18 mouse cellular contexts compared by ENCODE assay signal in genomic region chr1:172056251-172056650, GRCm38 (mm10). TPM values are rescaled to one million over a fixed set of nuclear protein-coding genes. Genes with fewer than 3 reads are reported as not detected.
DNase-seq lines count a peak whose midpoint lies in the region; ATAC-seq and TF ChIP-seq lines count a peak whose summit lies in the region.
"Had no signal": no experiment of that assay in that cellular context is flagged by ENCODE, and none has a peak within 500 bp of the region (broad histone marks: within the 10 kb centered on the region; RNA-seq: fewer than 3 reads in every experiment).

No protein-coding gene starts in this region.

- no peak overlapping the region for H3K9ac ChIP-seq in forebrain, postnatal 0 days
- H3K9ac ChIP-seq in forebrain, embryonic 16.5 days (replicated peaks; ENCODE audit: low read depth, low read length) = no peak overlapping the region; the same call in 1 of the 2 replicates
- peak overlapping the region; percentile 29 for H3K9ac ChIP-seq in midbrain, embryonic 13.5 days (replicated peaks)
- H3K9ac ChIP-seq: limb, embryonic 15.5 days had no signal

- H3K4me2 ChIP-seq in forebrain, postnatal 0 days (ENCODE audit: low read depth) = no peak overlapping the region
- H3K4me2 ChIP-seq in forebrain, embryonic 16.5 days (ENCODE audit: low read length) = peak overlapping the region; percentile 35
- H3K4me2 ChIP-seq in midbrain, embryonic 13.5 days (replicated peaks) = peak overlapping the region; percentile 81
- H3K4me2 ChIP-seq: limb, embryonic 15.5 days had no signal

- H3K27ac ChIP-seq in forebrain, embryonic 10.5 days = 0 out of 2 replicates have a peak overlapping the region, but pooled peaks have one; percentile 21
- H3K27ac ChIP-seq in forebrain, postnatal 0 days (ENCODE audit: low read depth, low read length) = no peak overlapping the region
- no peak overlapping the region for H3K27ac ChIP-seq in forebrain, embryonic 16.5 days (ENCODE audit: low read length)
- H3K27ac ChIP-seq in midbrain, embryonic 13.5 days = no peak overlapping the region
- H3K27ac ChIP-seq: limb, embryonic 15.5 days had no signal

- peaks cover 46% of the 10 kb centered on the region for H3K4me1 ChIP-seq in forebrain, embryonic 10.5 days
- H3K4me1 ChIP-seq in forebrain, postnatal 0 days (ENCODE audit: insufficient read depth) = peaks cover 3% of the 10 kb centered on the region; the same call in 1 of the 2 replicates
- peaks cover 36% of the 10 kb centered on the region for H3K4me1 ChIP-seq in forebrain, embryonic 16.5 days (replicated peaks; ENCODE audit: control insufficient read depth, insufficient read depth, low read length)
- H3K4me1 ChIP-seq in midbrain, embryonic 13.5 days (replicated peaks) = peaks cover 78% of the 10 kb centered on the region

- H3K4me3 ChIP-seq in forebrain, embryonic 10.5 days = peak overlapping the region; percentile 54
- no peak overlapping the region for H3K4me3 ChIP-seq in forebrain, postnatal 0 days (ENCODE audit: low read depth, low read length)
- H3K4me3 ChIP-seq in forebrain, embryonic 16.5 days (replicated peaks; ENCODE audit: low read length) = peak overlapping the region; percentile 23; the same call in 1 of the 2 replicates
- H3K4me3 ChIP-seq in midbrain, embryonic 13.5 days (replicated peaks) = peak overlapping the region; percentile 49
- H3K4me3 ChIP-seq: limb, embryonic 15.5 days had no signal

- no peak for ATAC-seq in forebrain, postnatal 0 days
- no peak for ATAC-seq in forebrain, embryonic 16.5 days
- no peak for ATAC-seq in midbrain, embryonic 13.5 days
- ATAC-seq in megakaryocyte progenitor cell, adult 5-6 weeks (replicated peaks; ENCODE audit: poor library complexity) = no peak

- H3K36me3 ChIP-seq in forebrain, embryonic 10.5 days (replicated peaks) = no peaks in the 10 kb centered on the region
- H3K36me3 ChIP-seq in forebrain, postnatal 0 days (ENCODE audit: insufficient read depth) = no peaks in the 10 kb centered on the region
- H3K36me3 ChIP-seq in forebrain, embryonic 16.5 days (ENCODE audit: control insufficient read depth, insufficient read depth) = no peaks in the 10 kb centered on the region
- no peaks in the 10 kb centered on the region for H3K36me3 ChIP-seq in midbrain, embryonic 13.5 days
- H3K36me3 ChIP-seq: limb, embryonic 15.5 days had no signal

- TF ChIP-seq CTCF in forebrain, postnatal 0 days (IDR thresholded peaks at IDR 0.05; ENCODE audit: low read depth) = no peak

- peaks cover 72% of the 10 kb centered on the region for H3K27me3 ChIP-seq in forebrain, embryonic 10.5 days (ENCODE audit: poor library complexity, severe bottlenecking)
- no peaks in the 10 kb centered on the region for H3K27me3 ChIP-seq in forebrain, postnatal 0 days (ENCODE audit: insufficient read depth, low read length)
- H3K27me3 ChIP-seq in forebrain, embryonic 16.5 days (replicated peaks; ENCODE audit: control insufficient read depth, insufficient read depth, low read length) = no peaks in the 10 kb centered on the region
- H3K27me3 ChIP-seq in midbrain, embryonic 13.5 days = peaks cover 12% of the 10 kb centered on the region; the same call in 1 of the 2 replicates

- no peak for DNase-seq in forebrain, embryonic 10.5 days (ENCODE audit: extremely low spot score, low spot score)
- DNase-seq in forebrain, postnatal 0 days = no peak
- DNase-seq in brain, adult 2 months (ENCODE audit: low read depth, low spot score) = peak; percentile 70
- no peak for DNase-seq in urinary bladder, postnatal 4 days (ENCODE audit: low spot score in 2 of 2)
- no peak for DNase-seq in gastrocnemius, postnatal 4 days (ENCODE audit: low spot score in 2 of 2)
- DNase-seq: adrenal gland, postnatal 10 days; cerebellum, adult 11-12 months; gastrocnemius, postnatal 36 days; kidney, postnatal 14 days; retina, postnatal 1 day; thymus, adult 18-20 months had no signal

- WGBS in forebrain, embryonic 10.5 days = 88% methylated on average over 4 of the region's 4 CpGs
- 55% methylated on average over 4 of the region's 4 CpGs for WGBS in forebrain, postnatal 0 days
- WGBS in forebrain, embryonic 16.5 days = 55% methylated on average over 4 of the region's 4 CpGs
- 67% methylated on average over 4 of the region's 4 CpGs for WGBS in midbrain, embryonic 13.5 days

- H3K9me3 ChIP-seq in forebrain, embryonic 10.5 days = no peaks in the 10 kb centered on the region
- no peaks in the 10 kb centered on the region for H3K9me3 ChIP-seq in forebrain, postnatal 0 days (ENCODE audit: low read length)
- no peaks in the 10 kb centered on the region for H3K9me3 ChIP-seq in forebrain, embryonic 16.5 days (ENCODE audit: control insufficient read depth, low read length)
- no peaks in the 10 kb centered on the region for H3K9me3 ChIP-seq in midbrain, embryonic 13.5 days
- H3K9me3 ChIP-seq: limb, embryonic 15.5 days had no signal

RNA-seq across cellular contexts. Expression of gene Nhlh1, which starts 1.1 kb away (rescaled TPM):
- polyA plus RNA-seq in forebrain, embryonic 10.5 days (2016; fragmentation: Nextera tagmentation; extraction: Ambion mirVana) = 1.6 and 2.7 TPM in 2 replicates
- 0.95 and 1.0 TPM in 2 replicates for total RNA-seq in forebrain, postnatal 0 days (2014; rRNA removed)
- 0.20 and 0.47 TPM in 2 replicates for polyA plus RNA-seq in forebrain, postnatal 0 days (2015; fragmentation: Nextera tagmentation; extraction: Ambion mirVana)
- polyA plus RNA-seq in forebrain, embryonic 16.5 days (2015; fragmentation: Nextera tagmentation; extraction: Ambion mirVana) = 2.0 TPM in 2 replicates
- polyA plus RNA-seq in midbrain, embryonic 13.5 days (2015; fragmentation: Nextera tagmentation; extraction: Ambion mirVana) = 7.7 and 8.9 TPM in 2 replicates
- not detected in 2 replicates for total RNA-seq in megakaryocyte progenitor cell, adult 5-6 weeks (2015)
- not detected in 2 replicates for total RNA-seq in megakaryocyte progenitor cell, adult 5-6 weeks (2017)
- not detected for total RNA-seq in gastrocnemius, postnatal 4 days (2021)
- total RNA-seq: gastrocnemius, postnatal 36 days had no signal
- polyA plus RNA-seq: heart, embryonic 14.5 days; intestine, embryonic 14.5 days; lung, embryonic 16.5 days had no signal

RNA-seq across cellular contexts. Expression of gene Copa, which starts 26.1 kb away (rescaled TPM):
- 176 TPM in 2 replicates for polyA plus RNA-seq in forebrain, embryonic 10.5 days (2016; fragmentation: Nextera tagmentation; extraction: Ambion mirVana)
- 199 and 241 TPM in 2 replicates for total RNA-seq in forebrain, postnatal 0 days (2014; rRNA removed)
- polyA plus RNA-seq in forebrain, postnatal 0 days (2015; fragmentation: Nextera tagmentation; extraction: Ambion mirVana) = 127 and 151 TPM in 2 replicates
- polyA plus RNA-seq in forebrain, embryonic 16.5 days (2015; fragmentation: Nextera tagmentation; extraction: Ambion mirVana) = 235 and 242 TPM in 2 replicates
- polyA plus RNA-seq in midbrain, embryonic 13.5 days (2015; fragmentation: Nextera tagmentation; extraction: Ambion mirVana) = 190 and 202 TPM in 2 replicates
- 146 and 159 TPM in 2 replicates for total RNA-seq in megakaryocyte progenitor cell, adult 5-6 weeks (2015)
- total RNA-seq in megakaryocyte progenitor cell, adult 5-6 weeks (2017) = 140 and 152 TPM in 2 replicates
- total RNA-seq in gastrocnemius, postnatal 4 days (2021) = 100 to 1,000 TPM; 162 to 172 TPM

RNA-seq across cellular contexts. Expression of gene Ncstn, which starts 26.3 kb away (rescaled TPM):
- 91.6 and 95.3 TPM in 2 replicates for polyA plus RNA-seq in forebrain, embryonic 10.5 days (2016; fragmentation: Nextera tagmentation; extraction: Ambion mirVana)
- 61.9 and 73.1 TPM in 2 replicates for total RNA-seq in forebrain, postnatal 0 days (2014; rRNA removed)
- polyA plus RNA-seq in forebrain, postnatal 0 days (2015; fragmentation: Nextera tagmentation; extraction: Ambion mirVana) = 77.1 and 93.9 TPM in 2 replicates
- polyA plus RNA-seq in forebrain, embryonic 16.5 days (2015; fragmentation: Nextera tagmentation; extraction: Ambion mirVana) = 108 and 112 TPM in 2 replicates
- polyA plus RNA-seq in midbrain, embryonic 13.5 days (2015; fragmentation: Nextera tagmentation; extraction: Ambion mirVana) = 126 and 129 TPM in 2 replicates
- 68.0 and 69.0 TPM in 2 replicates for total RNA-seq in megakaryocyte progenitor cell, adult 5-6 weeks (2015)
- total RNA-seq in megakaryocyte progenitor cell, adult 5-6 weeks (2017) = 26.3 and 35.5 TPM in 2 replicates
- total RNA-seq in gastrocnemius, postnatal 4 days (2021) = 10 to 100 TPM; 62.9 to 65.4 TPM

RNA-seq across cellular contexts. Expression of gene Vangl2, which starts 28.0 kb away (rescaled TPM):
- 40.6 and 41.7 TPM in 2 replicates for polyA plus RNA-seq in forebrain, embryonic 10.5 days (2016; fragmentation: Nextera tagmentation; extraction: Ambion mirVana)
- 47.2 and 63.4 TPM in 2 replicates for total RNA-seq in forebrain, postnatal 0 days (2014; rRNA removed)
- polyA plus RNA-seq in forebrain, postnatal 0 days (2015; fragmentation: Nextera tagmentation; extraction: Ambion mirVana) = 35.3 and 37.3 TPM in 2 replicates
- polyA plus RNA-seq in forebrain, embryonic 16.5 days (2015; fragmentation: Nextera tagmentation; extraction: Ambion mirVana) = 40.5 and 42.7 TPM in 2 replicates
- 57.1 and 60.0 TPM in 2 replicates for polyA plus RNA-seq in midbrain, embryonic 13.5 days (2015; fragmentation: Nextera tagmentation; extraction: Ambion mirVana)
- total RNA-seq in megakaryocyte progenitor cell, adult 5-6 weeks (2015) = 1.9 and 3.3 TPM in 2 replicates
- 1.1 and 1.7 TPM in 2 replicates for total RNA-seq in megakaryocyte progenitor cell, adult 5-6 weeks (2017)
- total RNA-seq in gastrocnemius, postnatal 4 days (2021) = 10 to 100 TPM in 1 of 2 experiments, 1 to 10 TPM in 1; 9.6 to 10.4 TPM
